Mouse (Mus musculus): ENCODE measurements around the gene Fgfr2.

Fgfr2 gene

DNA sequence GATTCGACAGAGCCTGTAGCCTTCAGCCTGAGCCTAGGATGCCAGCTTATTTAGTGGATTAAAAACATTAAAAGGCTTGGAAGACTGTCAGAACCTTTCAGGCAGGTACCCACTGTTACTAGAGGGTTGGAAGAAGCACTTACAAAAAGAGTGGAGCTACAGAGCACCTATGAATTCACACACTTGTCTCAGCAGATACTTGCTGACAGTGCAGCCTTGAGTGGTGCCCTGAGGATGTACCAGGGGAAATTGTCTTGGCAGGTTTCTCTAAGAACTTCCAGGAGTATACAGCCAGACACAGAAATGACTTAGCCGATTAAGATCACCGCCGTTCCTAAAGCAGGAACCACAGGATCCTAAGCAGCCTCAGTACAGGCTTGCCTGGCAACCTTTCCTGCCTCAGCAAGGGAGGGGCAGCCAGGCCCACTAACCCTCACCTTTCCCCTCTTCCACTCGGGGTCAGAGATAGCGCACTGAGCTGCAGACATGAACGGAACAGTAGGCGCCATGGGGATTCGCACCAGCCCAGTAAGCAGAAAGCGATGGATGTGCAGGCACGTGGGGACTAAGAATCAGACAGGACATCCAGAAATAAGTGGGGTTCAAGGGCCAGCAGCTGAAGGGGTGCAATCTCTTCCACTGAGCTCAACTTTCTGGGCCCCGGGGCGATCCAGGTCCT, 39.1 kb downstream of the Fgfr2 start:
- no peak for DNase-seq

GRCm38 (mm10) chr7:133078929-133079328, 44.2 kb downstream of the Fgfr2 start:
- DNase-seq: no peak

- DNase-seq: no peak
Measured at GRCm38 (mm10) chr7:133074462-133075133, 48.6 kb downstream of the Fgfr2 start.

DNA sequence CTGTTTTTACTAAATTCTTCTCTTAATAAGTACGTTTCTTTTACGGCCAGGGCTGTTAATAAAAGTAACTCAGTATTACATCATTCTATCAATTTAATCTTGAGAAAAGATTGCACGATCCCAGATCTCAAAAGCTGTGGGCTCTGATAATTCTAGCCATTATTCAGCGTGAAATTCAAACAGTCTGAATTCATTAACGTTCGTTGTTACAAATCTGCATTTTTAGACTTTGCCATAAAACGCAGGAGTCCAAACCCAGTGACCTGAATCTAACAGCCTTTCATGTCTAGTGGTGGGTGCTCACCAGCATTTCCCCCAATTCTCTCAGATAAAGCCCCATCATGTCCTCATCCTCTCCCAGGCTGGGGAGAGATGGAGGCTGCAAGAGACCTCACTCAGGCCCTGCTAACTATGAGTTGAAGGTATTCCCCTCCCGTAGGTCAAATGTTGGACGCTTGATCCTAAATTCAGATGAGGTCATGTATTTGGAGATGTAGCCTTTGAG, 50.0 kb downstream of the Fgfr2 start:
- DNase-seq: no peak

DNA sequence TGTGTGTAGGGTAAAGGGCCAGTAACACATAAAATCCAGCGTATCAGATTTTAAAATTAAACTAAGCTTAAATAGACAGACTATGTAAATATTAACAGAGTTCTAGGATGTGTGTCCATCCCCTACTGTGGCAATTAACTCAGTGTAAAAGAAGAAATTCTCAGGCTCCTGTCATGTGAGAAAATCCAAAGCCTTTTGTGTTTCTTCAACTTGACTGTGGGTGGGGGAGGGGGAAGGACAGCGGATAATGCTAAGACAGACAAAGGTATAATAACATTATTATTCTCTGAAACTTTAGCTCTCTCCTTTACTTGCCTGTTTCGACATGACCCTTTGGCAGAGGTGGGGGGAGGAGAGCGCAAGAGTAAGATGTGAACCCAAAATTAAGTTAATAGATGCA, 50.6 kb downstream of the Fgfr2 start:
- no peak for DNase-seq

- no peak for DNase-seq
Measured at GRCm38 (mm10) chr7:133067321-133067841, 55.8 kb downstream of the Fgfr2 start.

DNA sequence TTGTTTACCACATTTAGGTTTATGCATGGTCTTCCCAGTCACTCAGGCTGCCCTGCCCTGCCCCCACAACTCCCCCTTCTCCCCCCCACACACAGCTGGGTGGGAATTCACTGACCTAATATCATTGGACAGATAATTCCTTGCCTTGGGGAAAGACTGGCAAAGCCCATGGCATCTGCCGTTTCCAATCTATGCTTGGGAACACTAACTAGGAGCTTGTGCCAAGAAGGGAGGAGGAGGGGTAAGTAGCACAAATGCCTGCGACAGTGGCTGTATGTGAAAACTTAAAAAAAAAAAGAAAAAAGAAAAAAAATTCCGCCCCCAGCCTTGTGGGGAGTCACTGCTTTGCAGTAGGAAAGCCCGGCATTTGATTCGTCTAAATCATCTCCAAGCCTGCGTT, 56.4 kb downstream of the Fgfr2 start:
- no peak for DNase-seq

- no peak for DNase-seq
Measured at GRCm38 (mm10) chr7:133062055-133062454, 61.1 kb downstream of the Fgfr2 start.

- no peak for DNase-seq
Measured at GRCm38 (mm10) chr7:133060170-133060569, 63.0 kb downstream of the Fgfr2 start.

DNA sequence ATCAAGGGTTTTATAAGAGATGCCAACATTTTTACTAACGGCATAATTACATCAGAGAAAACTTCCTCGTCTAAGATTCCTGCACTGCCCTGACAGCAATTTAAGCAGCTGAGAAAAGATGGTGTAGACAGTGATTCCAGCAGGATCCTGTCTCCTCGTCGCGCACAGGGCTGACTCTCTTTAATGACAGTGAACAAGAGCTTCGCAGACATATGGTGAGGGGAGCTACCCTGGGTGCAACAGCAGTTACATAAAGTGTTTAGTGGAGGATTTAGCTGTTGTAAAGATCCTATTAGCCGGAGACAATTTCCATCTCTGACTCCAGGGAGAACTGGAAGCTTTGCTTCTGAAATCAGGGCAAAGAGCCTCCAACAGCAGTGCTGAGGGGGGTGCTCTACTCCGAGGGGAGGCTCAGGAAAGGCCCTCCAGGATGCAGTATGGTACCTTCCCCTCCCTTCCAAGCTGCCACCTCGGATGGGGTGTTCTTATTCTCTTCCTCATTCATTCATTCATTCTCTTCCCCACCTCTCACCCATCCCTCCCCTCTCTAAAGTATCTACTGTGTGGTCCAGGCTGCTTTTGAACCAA, 63.5 kb downstream of the Fgfr2 start:
- no peak for DNase-seq

DNA sequence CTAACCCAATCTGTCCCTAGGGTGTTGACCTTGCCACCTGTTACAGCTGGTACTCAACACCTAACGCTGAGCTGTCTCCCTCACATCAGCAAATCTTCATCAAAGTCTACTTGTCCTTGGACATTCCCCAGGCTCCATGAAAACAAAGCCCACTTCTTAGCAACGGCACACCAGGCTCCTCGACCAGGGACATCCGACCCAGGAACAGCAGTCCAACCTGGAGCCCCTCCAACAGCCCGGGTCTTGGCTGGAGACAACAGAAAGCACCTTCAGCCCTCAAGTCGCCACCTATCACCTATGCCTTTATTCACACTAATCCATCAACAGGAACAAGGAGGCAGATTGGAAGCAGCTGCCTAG, 64.0 kb downstream of the Fgfr2 start:
- no peak for DNase-seq

GRCm38 (mm10) chr7:133058496-133059149, 64.5 kb downstream of the Fgfr2 start:
- DNase-seq: no peak

GRCm38 (mm10) chr7:133056924-133057323, 66.2 kb downstream of the Fgfr2 start:
- no peak for DNase-seq

DNA sequence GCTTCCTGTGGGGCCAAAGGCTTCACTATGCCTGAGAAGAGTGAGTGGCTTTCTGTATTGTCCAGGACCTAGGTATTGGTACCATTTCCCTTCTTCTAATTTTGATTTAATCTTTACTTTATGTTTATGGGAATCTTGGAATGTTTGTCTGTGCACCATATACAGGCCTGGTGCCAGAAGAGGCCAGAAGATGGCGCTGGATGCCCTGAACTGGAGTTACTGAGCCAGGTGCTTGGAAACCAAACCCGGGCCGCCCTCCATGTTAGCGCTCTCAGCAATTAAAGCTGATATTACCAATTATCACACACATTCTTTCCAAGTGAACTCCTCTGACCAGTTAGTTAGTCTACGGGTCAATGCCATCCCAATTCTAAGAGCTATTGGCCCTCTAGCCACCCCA, 68.7 kb downstream of the Fgfr2 start:
- DNase-seq: no peak

DNA sequence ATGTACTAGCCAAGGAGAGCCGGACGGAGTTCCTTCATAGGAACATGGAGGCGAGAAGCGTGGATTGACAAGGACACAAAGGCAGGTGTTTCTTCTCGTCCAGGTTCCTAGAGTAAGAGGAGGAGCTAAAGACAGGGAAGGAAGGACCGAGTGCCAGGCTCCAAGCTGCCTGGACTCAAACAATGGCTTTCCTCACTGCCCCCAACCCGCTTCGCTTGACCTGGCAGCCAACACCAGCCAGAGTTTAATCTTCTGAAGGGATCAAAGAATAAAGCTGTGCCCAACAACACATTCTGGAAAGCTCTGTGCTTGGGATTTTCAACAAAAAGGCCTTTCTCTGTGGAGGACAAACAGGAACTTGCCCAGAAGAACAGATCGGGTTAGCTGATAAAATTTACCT, 69.4 kb downstream of the Fgfr2 start:
- no peak for DNase-seq

DNA sequence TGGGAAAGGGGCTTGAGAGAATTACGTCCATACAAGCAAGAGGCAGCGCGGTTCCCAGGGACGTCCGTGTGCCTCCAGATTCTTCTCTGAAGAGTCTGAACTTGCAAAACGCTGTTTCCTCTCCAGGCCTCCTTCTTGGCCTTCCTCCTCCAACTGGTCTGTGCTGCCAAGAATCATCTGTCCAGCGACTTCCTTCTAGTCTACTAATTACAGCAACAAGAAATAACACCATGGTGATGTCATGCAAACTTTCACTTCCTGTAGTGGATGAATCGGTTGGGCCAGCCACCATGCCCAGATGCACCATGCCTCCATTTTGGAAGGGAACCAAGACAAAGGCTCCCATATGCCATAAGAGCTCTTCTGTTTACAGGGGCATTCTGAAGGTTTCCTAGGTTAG, 70.3 kb downstream of the Fgfr2 start:
- DNase-seq: peak; percentile 6

DNA sequence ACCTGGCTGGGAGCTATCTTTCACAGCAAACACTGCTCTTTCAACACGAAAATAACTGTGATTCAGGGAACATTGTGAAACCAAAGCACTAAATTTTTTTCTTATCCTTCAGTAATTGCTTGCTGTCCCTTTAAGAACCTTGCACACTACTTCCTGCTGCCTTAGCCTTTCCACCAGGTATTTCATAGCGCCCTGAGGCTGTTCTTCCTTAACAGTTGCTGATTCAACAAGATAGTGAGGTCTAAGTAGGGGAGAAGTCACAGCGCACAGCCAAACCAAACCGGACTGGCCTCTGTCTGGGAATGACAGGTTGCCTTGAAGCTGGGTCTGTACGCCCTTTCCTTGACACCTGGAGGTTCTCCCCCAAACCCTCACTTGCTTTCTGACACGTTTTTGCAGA, 72.5 kb downstream of the Fgfr2 start:
- DNase-seq: no peak

DNA sequence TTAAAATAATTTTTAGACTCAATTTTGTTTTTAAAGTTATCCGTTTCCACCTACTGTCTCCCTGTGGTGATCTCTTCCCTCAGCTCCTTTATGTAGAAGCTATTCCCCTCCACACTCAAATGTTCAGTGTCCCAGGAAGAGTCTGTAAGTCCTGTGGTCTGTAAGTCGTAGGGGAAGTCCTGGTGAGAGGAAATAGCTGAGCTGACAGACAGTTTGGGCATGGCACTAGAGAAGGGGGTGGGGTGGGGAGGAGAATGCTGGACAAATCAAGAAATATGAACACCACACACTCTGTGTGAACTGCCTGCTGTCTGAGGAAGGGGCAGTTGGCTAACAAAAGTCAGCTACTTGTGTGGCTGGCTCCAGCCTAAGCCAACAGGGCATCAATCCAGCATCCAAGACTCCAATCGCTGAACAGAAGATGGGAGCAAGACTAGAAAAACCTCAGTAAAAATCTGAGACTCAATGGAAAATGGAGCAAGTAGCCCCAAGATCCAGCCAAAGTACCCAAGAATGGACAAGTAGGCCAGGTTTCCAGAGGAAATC, 75.0 kb downstream of the Fgfr2 start:
- no peak for DNase-seq

GRCm38 (mm10) chr7:133047287-133047686, 75.9 kb downstream of the Fgfr2 start:
- DNase-seq: no peak

DNA sequence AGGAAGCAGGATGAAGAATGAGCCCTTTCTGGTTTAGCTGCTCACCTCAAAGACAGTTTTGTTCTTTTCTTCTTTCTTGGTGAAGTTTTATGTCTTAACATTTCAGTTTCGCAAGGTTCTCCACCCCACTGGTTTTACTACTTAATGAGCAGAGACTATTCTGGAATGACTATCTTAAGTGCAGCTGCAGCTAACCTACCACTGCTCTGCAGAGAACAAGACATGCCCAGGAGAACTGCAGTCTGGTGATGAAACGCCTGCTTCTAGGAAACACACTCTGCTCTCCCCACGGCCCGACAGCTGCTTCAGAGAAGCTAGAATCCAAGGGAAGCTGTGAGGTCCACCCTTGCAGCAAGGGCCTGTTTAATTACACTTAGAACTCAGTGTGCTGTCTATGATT, 78.4 kb downstream of the Fgfr2 start:
- DNase-seq: no peak

GRCm38 (mm10) chr7:133041784-133042183, 81.4 kb downstream of the Fgfr2 start:
- DNase-seq: no peak

DNA sequence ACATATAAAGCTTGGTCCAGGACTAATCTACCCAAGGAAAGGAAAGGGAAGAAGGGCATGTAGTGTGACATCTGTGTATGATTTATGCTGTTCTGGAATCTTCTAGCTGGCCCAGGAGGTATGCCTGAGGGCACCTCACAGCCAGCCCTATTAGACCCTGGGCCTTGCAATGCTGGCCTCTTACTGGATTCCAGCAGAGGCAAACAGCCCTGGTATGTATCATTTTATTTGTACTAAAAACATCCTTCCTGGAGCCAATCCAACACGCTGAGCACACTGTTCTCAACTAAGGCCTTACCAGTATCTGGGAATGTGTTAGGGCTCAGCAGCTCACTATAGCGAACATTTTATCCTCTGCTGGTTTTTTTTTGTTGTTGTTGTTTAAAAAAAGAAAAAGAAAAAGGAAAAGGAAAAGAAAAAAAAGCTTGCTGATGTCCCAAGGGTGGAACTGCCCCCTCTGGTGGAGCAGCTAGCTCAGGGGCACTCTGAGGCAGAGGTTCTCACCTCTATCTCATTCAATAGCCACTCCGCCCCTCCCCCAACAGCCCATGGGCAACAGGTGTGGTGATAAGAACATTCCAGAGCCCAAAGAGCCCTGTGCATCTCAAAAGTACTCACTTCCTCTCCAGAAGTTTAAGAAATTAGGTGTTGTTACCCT, 82.3 kb downstream of the Fgfr2 start:
- DNase-seq: peak; percentile 25
